Mouse (Mus musculus): Measurements from ENCODE around the gene Trpm2. TPM values are rescaled to one million over a fixed set of nuclear protein-coding genes. Genes with fewer than 3 reads are reported as not detected.
A peak's percentile ranks its signal among the peaks of the same experiment; 100 is the strongest.
"Not testable (repeated sequence)": the region's sequence is repeated elsewhere in the genome, so short reads cannot be mapped to it uniquely, and the experiment has no call there.

The Trpm2 gene
- polyA plus RNA-seq (2015; fragmentation: Nextera tagmentation; extraction: Ambion mirVana) = 0.32 and 0.97 TPM in 2 replicates

DNA sequence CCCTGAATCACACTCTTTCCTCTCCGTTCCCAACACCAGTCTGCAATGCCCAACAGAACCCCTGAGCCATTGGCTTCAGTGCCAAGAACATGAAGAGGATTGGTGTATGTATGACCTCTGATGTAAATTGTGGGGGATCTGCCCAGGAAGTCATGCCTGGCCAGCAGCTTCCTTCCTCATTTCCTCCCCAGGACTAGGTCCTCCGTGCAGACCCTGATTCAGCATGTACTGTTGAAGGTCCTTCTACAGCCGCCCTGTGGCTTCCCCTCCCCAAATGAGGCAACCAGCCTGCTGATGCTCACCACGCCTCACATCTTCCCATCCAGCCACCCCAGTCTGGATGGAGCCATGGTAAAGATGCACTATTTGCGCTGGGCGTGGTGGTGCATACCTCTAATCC lies at the start of gene Trpm2:
TSS of gene Trpm2 (minus strand) at position 83 of the 400 bp plus-strand sequence.
- H3K9me3 ChIP-seq (replicated peaks) = no peaks in the 10 kb centered on the region
- H3K4me1 ChIP-seq = peaks cover 8% of the 10 kb centered on the region
- peak within 1 kb of the TSS; percentile 64 for H3K4me2 ChIP-seq
- WGBS = 73% methylated on average over 6 of the region's 6 CpGs
- 0 out of 2 replicates have a peak within 1 kb of the TSS, but pooled peaks have one; percentile 11 for H3K9ac ChIP-seq
- H3K27ac ChIP-seq = no peak within 1 kb of the TSS
- no peaks in the 10 kb centered on the region for H3K36me3 ChIP-seq
- peak within 1 kb of the TSS; percentile 38 for H3K4me3 ChIP-seq (replicated peaks)
- peaks cover 33% of the 10 kb centered on the region for H3K27me3 ChIP-seq
- ATAC-seq (replicated peaks; ENCODE audit: low FRiP score) = no peak

DNA sequence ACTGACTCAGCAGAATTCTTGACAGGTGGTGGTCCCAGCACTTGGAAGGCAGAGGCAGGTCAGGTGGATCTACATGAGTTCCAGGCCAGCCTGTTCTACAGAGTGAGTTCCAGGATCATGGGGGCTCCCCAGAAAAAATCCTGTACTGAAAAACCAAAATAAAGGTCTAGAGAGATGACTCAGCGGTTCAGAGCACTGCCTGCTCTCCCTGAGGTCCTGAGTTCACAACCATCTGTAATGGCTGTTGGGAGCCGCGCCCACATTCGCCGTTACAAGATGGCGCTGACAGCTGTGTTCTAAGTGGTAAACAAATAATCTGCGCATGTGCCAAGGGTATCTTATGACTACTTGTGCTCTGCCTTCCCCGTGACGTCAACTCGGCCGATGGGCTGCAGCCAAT lies 49.6 kb upstream of the Trpm2 start:
- not testable (repeated sequence) for H3K4me3 ChIP-seq (replicated peaks); ATAC-seq (replicated peaks; ENCODE audit: low FRiP score); H3K4me2 ChIP-seq; H3K4me1 ChIP-seq; H3K9ac ChIP-seq; H3K36me3 ChIP-seq; H3K27ac ChIP-seq; H3K9me3 ChIP-seq (replicated peaks); H3K27me3 ChIP-seq
- over 99% methylated on average over 6 of the region's 11 CpGs for WGBS

DNA sequence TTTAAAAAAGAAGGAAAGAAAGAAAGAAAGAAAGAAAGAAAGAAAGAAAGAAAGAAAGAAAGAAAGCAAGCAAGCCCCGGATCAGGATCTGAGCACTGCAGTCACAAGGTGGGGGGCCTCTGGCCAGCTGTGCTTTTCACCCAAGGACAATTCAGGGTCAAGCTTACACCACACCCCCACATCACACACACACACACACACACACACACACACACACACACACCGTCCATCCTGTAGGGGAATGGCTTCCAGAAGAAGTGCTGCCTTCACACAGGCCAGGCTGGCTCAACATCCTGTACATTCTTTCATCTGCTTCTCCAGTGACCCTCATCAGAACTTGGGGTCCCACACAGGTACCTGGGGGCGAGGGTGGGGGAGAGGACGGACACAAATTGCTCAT lies 48.9 kb upstream of the Trpm2 start:
- Histone ChIP-seq H3K27ac (no peak overlapping the region), H3K27me3 (no peaks in the 10 kb centered on the region), H3K36me3 (no peaks in the 10 kb centered on the region), H3K4me2 (peak overlapping the region; percentile 67), H3K4me1 (no peaks in the 10 kb centered on the region; the same call in 1 of the 2 replicates), H3K9ac (no peak overlapping the region), H3K9me3 (replicated peaks) (no peaks in the 10 kb centered on the region), H3K4me3 (replicated peaks) (no peak overlapping the region)
- ATAC-seq (replicated peaks; ENCODE audit: low FRiP score) = no peak
- 86% methylated on average over 4 of the region's 4 CpGs for WGBS

DNA sequence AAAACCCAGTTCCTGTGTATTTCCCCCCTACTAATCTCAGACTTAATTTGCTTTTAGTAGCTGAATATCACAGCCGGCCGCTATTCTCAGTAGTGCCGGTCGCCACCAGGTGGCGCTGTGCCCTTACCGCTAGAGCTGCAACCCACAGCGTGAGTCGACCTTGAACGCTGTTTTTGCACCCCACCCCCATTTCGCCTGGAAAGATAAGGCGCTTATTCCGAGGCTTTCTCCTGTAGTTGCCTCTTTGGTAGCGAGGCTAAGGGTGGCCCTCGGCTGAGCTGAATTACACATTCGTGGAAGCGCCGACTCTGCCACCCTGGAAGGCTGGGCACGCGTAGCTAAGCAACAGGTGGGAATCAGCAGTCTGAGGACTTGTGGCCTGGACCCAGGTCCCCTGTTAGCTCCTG lies 48.4 kb upstream of the Trpm2 start:
- no peaks in the 10 kb centered on the region for H3K9me3 ChIP-seq (replicated peaks)
- peak overlapping the region; percentile 67 for H3K4me2 ChIP-seq
- H3K27ac ChIP-seq = no peak overlapping the region
- no peaks in the 10 kb centered on the region for H3K36me3 ChIP-seq
- no peaks in the 10 kb centered on the region; the same call in 1 of the 2 replicates for H3K4me1 ChIP-seq
- H3K4me3 ChIP-seq (replicated peaks) = peak overlapping the region; percentile 39
- H3K27me3 ChIP-seq = no peaks in the 10 kb centered on the region
- ATAC-seq (replicated peaks; ENCODE audit: low FRiP score) = peak; percentile 66; the same call in 1 of the 2 replicates
- WGBS = 21% methylated on average over 19 of the region's 19 CpGs
- H3K9ac ChIP-seq = peak overlapping the region; percentile 42; the same call in 1 of the 2 replicates

DNA sequence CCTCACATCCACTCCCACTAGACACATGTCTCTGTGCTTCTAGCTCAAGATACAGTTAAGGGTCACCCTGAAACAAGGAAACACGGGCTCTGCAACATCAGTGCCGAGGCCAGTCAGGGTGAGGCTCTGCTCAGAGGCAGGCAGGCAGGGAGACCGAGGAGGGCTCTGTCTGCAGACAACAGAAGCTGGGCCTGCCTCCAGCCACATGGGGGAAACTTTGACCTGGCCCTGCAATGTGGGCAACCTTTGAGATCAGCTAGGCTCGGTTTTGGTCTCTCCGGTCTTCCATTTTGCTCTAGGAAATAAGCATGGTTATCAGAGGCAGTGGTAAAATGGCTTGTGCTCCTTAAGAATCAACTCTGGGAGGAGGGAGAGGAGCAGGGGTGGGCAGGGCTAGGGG lies 46.0 kb upstream of the Trpm2 start:
- Histone ChIP-seq H3K9ac (no peak overlapping the region), H3K4me3 (replicated peaks) (no peak overlapping the region), H3K36me3 (no peaks in the 10 kb centered on the region), H3K4me2 (no peak overlapping the region), H3K27ac (no peak overlapping the region), H3K4me1 (no peaks in the 10 kb centered on the region; the same call in 1 of the 2 replicates), H3K27me3 (no peaks in the 10 kb centered on the region), H3K9me3 (replicated peaks) (no peaks in the 10 kb centered on the region)
- 69% methylated on average over 5 of the region's 5 CpGs for WGBS
- no peak for ATAC-seq (replicated peaks; ENCODE audit: low FRiP score)

DNA sequence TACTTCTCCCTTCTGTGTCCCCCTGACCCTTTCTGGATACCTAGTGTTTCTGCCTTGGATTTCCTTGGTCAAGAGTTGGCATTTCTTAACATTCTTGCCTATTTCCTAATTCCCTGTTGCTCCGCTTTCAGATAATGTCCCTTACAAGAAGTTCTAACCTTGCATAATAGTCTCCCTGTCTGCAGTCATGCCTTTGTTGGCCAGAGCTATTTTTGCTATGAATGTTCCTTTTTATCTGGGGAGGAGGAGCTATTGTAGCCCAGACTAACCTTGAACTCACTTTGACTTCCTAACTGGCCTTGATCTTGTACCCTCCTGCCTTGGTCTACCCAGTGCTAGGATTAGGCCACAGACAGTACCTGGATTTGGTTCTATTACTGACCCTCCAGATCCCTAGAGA lies 45.1 kb upstream of the Trpm2 start:
- WGBS = 90% methylated on average over 1 of the region's 1 CpGs
- Histone ChIP-seq H3K4me2 (no peak overlapping the region), H3K9me3 (replicated peaks) (no peaks in the 10 kb centered on the region), H3K27ac (no peak overlapping the region), H3K9ac (no peak overlapping the region), H3K27me3 (no peaks in the 10 kb centered on the region), H3K4me1 (peaks cover 2% of the 10 kb centered on the region), H3K4me3 (replicated peaks) (no peak overlapping the region), H3K36me3 (no peaks in the 10 kb centered on the region)
- ATAC-seq (replicated peaks; ENCODE audit: low FRiP score) = no peak

DNA sequence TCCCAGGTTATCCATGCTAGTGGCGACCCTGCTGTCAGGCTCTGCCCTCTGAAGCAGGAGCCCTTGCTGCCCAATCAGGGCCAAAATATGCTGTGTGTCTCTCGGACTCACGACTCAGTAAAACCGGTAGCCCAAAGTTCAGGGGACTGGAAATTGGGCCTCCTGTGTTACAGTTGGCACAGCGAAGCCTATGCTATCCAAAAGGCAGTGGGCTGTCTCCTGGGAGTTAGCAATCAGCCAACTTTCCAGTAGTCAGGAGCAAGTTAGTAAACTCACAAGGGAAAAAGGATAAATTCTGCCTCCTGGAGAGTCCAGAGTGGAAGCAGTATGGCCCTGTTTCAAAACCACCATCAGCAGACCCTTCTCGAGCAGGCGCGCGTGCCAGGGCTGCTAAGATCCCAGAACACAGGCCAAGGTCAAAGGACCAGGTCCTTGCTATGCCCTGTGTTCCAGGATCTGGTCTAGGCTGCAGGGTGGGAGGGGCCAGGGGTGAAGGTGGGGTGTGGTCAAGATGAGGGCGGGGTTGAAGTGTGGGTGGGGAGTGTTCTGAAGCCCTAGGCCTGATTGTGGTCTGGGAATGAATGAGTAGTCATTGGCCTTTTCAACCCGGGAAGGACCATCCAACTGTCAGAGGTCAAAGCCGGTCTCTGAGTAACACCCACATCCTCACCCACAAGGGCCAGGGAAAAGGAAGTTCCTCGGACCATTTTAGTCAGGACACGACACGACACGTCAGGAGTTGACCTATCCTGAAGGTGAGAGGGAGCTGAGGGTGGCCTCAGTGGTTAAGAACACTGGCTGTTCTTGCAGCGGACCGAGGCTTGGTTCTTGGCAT lies 42.5 kb upstream of the Trpm2 start:
- WGBS = 91% methylated on average over 18 of the region's 18 CpGs

DNA sequence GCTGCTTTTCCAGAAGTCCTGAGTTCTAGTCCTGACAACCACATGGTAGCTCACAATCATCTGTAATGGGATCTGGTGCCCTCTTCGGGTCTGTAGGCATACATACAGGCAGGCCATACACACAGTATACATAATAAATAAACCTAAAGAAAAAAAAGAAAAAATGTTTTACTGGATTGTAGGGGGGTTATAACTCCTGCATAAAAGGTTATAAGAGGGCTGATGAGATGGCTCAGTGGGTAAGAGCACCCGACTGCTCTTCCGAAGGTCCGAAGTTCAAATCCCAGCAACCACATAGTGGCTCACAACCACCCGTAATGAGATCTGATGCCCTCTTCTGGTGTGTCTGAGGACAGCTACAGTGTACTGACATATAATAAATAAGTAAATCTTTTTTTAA lies 40.8 kb upstream of the Trpm2 start:
- not testable (repeated sequence) for ATAC-seq (replicated peaks; ENCODE audit: low FRiP score); H3K27me3 ChIP-seq; H3K4me2 ChIP-seq; H3K36me3 ChIP-seq; H3K4me3 ChIP-seq (replicated peaks); H3K9ac ChIP-seq; H3K27ac ChIP-seq; H3K9me3 ChIP-seq (replicated peaks)
- WGBS = 94% methylated on average over 5 of the region's 5 CpGs
- H3K4me1 ChIP-seq = peaks cover 33% of the 10 kb centered on the region

More for the DNA sequence above, 42.5 kb upstream of the Trpm2 start:
- no peak for ATAC-seq (replicated peaks; ENCODE audit: low FRiP score)
- Histone ChIP-seq H3K4me3 (replicated peaks) (no peak overlapping the region), H3K9ac (no peak overlapping the region), H3K9me3 (replicated peaks) (no peaks in the 10 kb centered on the region), H3K27ac (no peak overlapping the region), H3K36me3 (no peaks in the 10 kb centered on the region), H3K4me2 (no peak overlapping the region), H3K27me3 (no peaks in the 10 kb centered on the region), H3K4me1 (peaks cover 16% of the 10 kb centered on the region)

DNA sequence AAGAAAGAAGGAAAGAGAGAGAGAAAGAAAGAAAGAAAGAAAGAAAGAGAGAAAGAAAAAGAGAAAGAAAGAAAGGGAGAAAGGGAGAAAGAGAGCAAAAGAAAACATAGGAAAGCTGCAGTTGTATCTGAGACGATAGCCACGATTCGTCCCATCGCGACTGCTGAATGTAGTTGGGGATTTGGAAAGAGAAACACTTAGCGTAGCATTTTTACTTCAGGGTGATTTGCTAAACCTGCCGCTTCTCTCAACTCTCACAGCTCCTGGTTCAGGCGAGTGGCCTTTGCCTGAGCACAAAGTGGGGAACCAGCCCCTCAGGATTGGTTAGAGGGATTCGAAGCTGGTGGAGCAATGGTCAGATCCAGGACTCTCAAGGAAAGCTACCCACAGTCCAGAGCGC lies 40.0 kb upstream of the Trpm2 start:
- H3K9ac ChIP-seq = 0 out of 2 replicates have a peak overlapping the region, but pooled peaks have one; percentile 33
- H3K4me1 ChIP-seq = peaks cover 41% of the 10 kb centered on the region
- 19% methylated on average over 10 of the region's 10 CpGs for WGBS
- ATAC-seq (replicated peaks; ENCODE audit: low FRiP score) = no peak
- H3K36me3 ChIP-seq = peaks cover under 1% of the 10 kb centered on the region; the same call in 1 of the 2 replicates
- H3K27me3 ChIP-seq = no peaks in the 10 kb centered on the region
- H3K27ac ChIP-seq = no peak overlapping the region
- no peaks in the 10 kb centered on the region for H3K9me3 ChIP-seq (replicated peaks)
- H3K4me3 ChIP-seq (replicated peaks) = peak overlapping the region; percentile 72
- peak overlapping the region; percentile 86 for H3K4me2 ChIP-seq

DNA sequence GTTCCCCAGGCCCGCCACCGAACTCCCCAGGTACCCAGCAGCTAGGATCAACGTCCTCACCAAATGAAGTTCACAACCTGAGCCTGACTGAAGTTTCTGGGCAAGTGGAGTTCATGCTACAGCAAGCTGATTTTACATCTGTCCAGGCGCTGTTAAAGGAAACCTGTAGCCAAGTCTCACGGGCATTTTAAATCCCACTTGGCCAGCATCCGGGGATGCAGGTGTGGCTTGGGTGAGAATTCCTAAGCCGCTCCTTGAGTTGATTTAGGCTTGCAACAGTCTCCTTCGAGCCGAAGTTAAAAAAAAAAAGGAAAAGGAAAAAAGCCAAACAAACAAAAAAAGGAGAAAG lies 39.6 kb upstream of the Trpm2 start, which contains the start of gene Pfkl:
TSS of gene Pfkl (minus strand) at position 139 of the 349 bp plus-strand sequence.
- no peaks in the 10 kb centered on the region for H3K27me3 ChIP-seq
- peak within 1 kb of the TSS; percentile 86 for H3K9ac ChIP-seq
- peak; percentile 5; the same call in 1 of the 2 replicates for ATAC-seq (replicated peaks; ENCODE audit: low FRiP score)
- peak within 1 kb of the TSS; percentile 99 for H3K27ac ChIP-seq
- peaks cover 43% of the 10 kb centered on the region for H3K4me1 ChIP-seq
- no peaks in the 10 kb centered on the region for H3K9me3 ChIP-seq (replicated peaks)
- under 1% methylated on average over 9 of the region's 9 CpGs for WGBS
- H3K4me2 ChIP-seq = peak within 1 kb of the TSS; percentile 86
- H3K4me3 ChIP-seq (replicated peaks) = peak within 1 kb of the TSS; percentile 72
- H3K36me3 ChIP-seq = peaks cover 5% of the 10 kb centered on the region; the same call in 1 of the 2 replicates

DNA sequence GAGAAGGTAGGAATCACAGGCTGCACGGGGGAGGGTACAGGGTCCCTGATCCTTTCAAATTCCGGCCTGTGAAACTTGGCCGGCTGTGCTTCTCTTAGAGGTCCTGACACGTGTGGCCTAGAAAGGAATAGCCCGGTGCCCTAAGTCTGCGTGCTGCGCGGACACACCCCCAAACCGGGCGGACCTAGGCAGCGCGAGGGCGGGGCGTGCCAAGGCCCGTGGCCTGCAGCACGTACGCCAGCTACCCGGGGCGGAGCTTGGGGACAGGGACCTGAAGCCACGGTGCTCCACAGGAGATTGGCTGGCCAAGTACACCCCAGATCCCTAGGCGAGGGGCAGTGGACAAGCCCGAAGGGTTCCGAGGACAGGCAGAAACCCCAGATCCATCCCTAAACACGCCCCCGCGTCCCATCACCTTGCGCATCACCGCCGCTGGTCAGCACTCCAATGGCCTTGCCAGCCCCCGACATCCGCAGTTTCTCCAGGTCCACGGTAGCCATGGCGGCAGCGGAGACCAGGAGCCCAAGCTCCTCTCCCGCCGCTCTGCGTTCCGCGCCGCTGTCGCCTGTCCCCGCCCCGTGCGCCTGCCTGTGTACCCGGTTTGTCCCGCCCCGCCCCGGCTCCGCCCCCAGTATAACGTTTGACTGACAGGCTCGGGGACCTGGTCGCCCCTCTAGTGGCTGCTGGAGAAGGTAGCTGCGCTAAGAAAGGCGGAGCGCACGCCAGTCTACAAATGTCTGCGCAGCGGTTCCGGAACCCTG lies 39.0 kb upstream of the Trpm2 start:
- H3K9me3 ChIP-seq (replicated peaks) = no peaks in the 10 kb centered on the region
- ATAC-seq (replicated peaks; ENCODE audit: low FRiP score) = peak; percentile 97
- peak overlapping the region; percentile 99 for H3K27ac ChIP-seq
- peak overlapping the region; percentile 86 for H3K9ac ChIP-seq
- H3K36me3 ChIP-seq = peaks cover 10% of the 10 kb centered on the region
- peak overlapping the region; percentile 72 for H3K4me3 ChIP-seq (replicated peaks)
- WGBS = under 1% methylated on average over 58 of the region's 59 CpGs
- H3K4me1 ChIP-seq = peaks cover 43% of the 10 kb centered on the region
- no peaks in the 10 kb centered on the region for H3K27me3 ChIP-seq
- peak overlapping the region; percentile 86 for H3K4me2 ChIP-seq

DNA sequence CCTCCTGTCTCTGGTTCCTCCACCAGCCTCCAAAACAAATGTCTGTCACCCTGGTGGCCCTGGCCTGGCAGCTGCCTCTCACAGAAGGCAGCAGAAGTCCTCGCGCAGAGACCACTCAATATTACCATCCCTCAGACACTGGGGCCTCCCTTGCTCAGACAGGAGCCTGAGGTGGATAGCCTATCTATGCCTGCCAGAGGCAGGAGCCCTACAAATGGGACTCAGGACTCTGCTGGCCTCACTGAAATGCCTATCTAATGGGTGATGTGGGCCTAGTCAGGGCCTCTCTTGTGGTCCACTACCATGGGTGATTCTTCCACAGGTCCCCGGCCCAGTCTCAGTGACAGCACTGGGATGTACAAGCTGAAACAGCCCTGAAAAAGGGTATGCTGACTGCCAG lies 37.8 kb upstream of the Trpm2 start:
- 72% methylated on average over 3 of the region's 3 CpGs for WGBS
- Histone ChIP-seq H3K27me3 (no peaks in the 10 kb centered on the region), H3K36me3 (peaks cover 18% of the 10 kb centered on the region), H3K4me2 (peak overlapping the region; percentile 86), H3K27ac (peak overlapping the region; percentile 99), H3K9me3 (replicated peaks) (no peaks in the 10 kb centered on the region), H3K9ac (peak overlapping the region; percentile 86), H3K4me1 (peaks cover 43% of the 10 kb centered on the region), H3K4me3 (replicated peaks) (peak overlapping the region; percentile 72)
- ATAC-seq (replicated peaks; ENCODE audit: low FRiP score) = no peak

All from kidney, embryonic 15.5 days (tissue).